In genomic region chr4:149081528-149081927, GRCm38 (mm10) we compare ENCODE assay signal across 9 mouse cellular contexts. TPM values are rescaled to one million over a fixed set of nuclear protein-coding genes. Genes with fewer than 3 reads are reported as not detected.
DNase-seq lines count a peak whose midpoint lies in the region; ATAC-seq and TF ChIP-seq lines count a peak whose summit lies in the region.
"Had no signal": no experiment of that assay in that cellular context is flagged by ENCODE, and none has a peak within 500 bp of the region (broad histone marks: within the 10 kb centered on the region; RNA-seq: fewer than 3 reads in every experiment).

No protein-coding gene starts in this region.

- peaks cover 13% of the 10 kb centered on the region for H3K4me1 ChIP-seq in hindbrain, embryonic 15.5 days (replicated peaks)
- peaks cover 9% of the 10 kb centered on the region for H3K4me1 ChIP-seq in lung, adult 2 months (ENCODE audit: control insufficient read depth, insufficient read depth, low read length)

- no peaks in the 10 kb centered on the region for H3K27me3 ChIP-seq in hindbrain, embryonic 15.5 days

- H3K4me2 ChIP-seq in hindbrain, embryonic 15.5 days = no peak overlapping the region

- no peak overlapping the region for H3K4me3 ChIP-seq in hindbrain, embryonic 15.5 days
- no peak overlapping the region for H3K4me3 ChIP-seq in lung, adult 2 months (replicated peaks; ENCODE audit: extremely low read depth, low read depth, low read length)

- ATAC-seq in hindbrain, embryonic 15.5 days (ENCODE audit: low FRiP score, low read depth) = peak; percentile 69; the same call in 1 of the 2 replicates

- no peak overlapping the region for H3K9ac ChIP-seq in hindbrain, embryonic 15.5 days

- no peak for TF ChIP-seq POLR2A in lung, adult 2 months (IDR thresholded peaks at IDR 0.05; ENCODE audit: borderline replicate concordance, extremely low read depth, low read depth, low read length)

- H3K27ac ChIP-seq in hindbrain, embryonic 15.5 days (replicated peaks) = no peak overlapping the region

- peak; percentile 38 for DNase-seq in right cerebral cortex, postnatal 4 days
- no peak for DNase-seq in right cerebral cortex, adult 18-20 months
- peak; percentile 85 to 87 for DNase-seq in cerebellum, postnatal 36 days
- peak; percentile 72 for DNase-seq in lung, adult 2 months
- DNase-seq in urinary bladder, postnatal 25 days (ENCODE audit: low spot score) = peak; percentile 71
- DNase-seq in thymus, postnatal 10 days (ENCODE audit: low spot score in 2 of 2) = no peak
- DNase-seq in right cerebral cortex, adult 2 months (ENCODE audit: low spot score in 2 of 2) = no peak

- H3K9me3 ChIP-seq in hindbrain, embryonic 15.5 days = no peaks in the 10 kb centered on the region

- no peak for TF ChIP-seq CTCF in lung, adult 2 months (IDR thresholded peaks at IDR 0.05; ENCODE audit: insufficient read depth, low read length)

- WGBS in hindbrain, embryonic 15.5 days = 59% methylated on average over 17 of the region's 17 CpGs
- 50% methylated on average over 17 of the region's 17 CpGs for WGBS in lung, adult 2 months

- H3K36me3 ChIP-seq in hindbrain, embryonic 15.5 days = no peaks in the 10 kb centered on the region

RNA-seq across cellular contexts. Expression of gene Pex14, which starts 18.1 kb away (rescaled TPM):
- 54.4 and 61.9 TPM in 2 replicates for polyA plus RNA-seq in hindbrain, embryonic 15.5 days (2015; fragmentation: Nextera tagmentation; extraction: Ambion mirVana)
- polyA plus RNA-seq in lung, adult 2 months (2012; rRNA removed) = 36.3 and 39.2 TPM in 2 replicates

RNA-seq across cellular contexts. Expression of gene Dffa, which starts 22.4 kb away (rescaled TPM):
- 23.7 and 25.5 TPM in 2 replicates for polyA plus RNA-seq in hindbrain, embryonic 15.5 days (2015; fragmentation: Nextera tagmentation; extraction: Ambion mirVana)
- polyA plus RNA-seq in lung, adult 2 months (2012; rRNA removed) = 15.2 and 19.4 TPM in 2 replicates

RNA-seq across cellular contexts. Expression of gene Cort, which starts 45.0 kb away (rescaled TPM):
- polyA plus RNA-seq in hindbrain, embryonic 15.5 days (2015; fragmentation: Nextera tagmentation; extraction: Ambion mirVana) = 0.23 and 0.59 TPM in 2 replicates
- not detected in 2 replicates for polyA plus RNA-seq in lung, adult 2 months (2012; rRNA removed)
- polyA plus RNA-seq: gonadal fat pad, adult 2 months had no signal

RNA-seq across cellular contexts. Expression of gene Cenps, which starts 55.9 kb away (rescaled TPM):
- 15.3 and 18.8 TPM in 2 replicates for polyA plus RNA-seq in hindbrain, embryonic 15.5 days (2015; fragmentation: Nextera tagmentation; extraction: Ambion mirVana)
- 0.37 and 1.4 TPM in 2 replicates for polyA plus RNA-seq in lung, adult 2 months (2012; rRNA removed)

Comparison
In these comparisons a context has a peak if more than half of its experiments do, and no peak if none do; other contexts are left out.
1. DNase-seq: peak in right cerebral cortex, postnatal 4 days (single experiment), cerebellum, postnatal 36 days (2 of 2), lung, adult 2 months (single experiment) and urinary bladder, postnatal 25 days (single experiment); none in right cerebral cortex, adult 18-20 months (single experiment), thymus, postnatal 10 days (0 of 2) and right cerebral cortex, adult 2 months (0 of 2).